Mouse (Mus musculus) retina, postnatal 1 day (tissue): Measurements from ENCODE around the gene Tcaf2.

Source experiments
- DNase-seq: peaks from one replicate; pipeline ENCODE4 v3.0.0-alpha.2; 2012

Tcaf2 gene

GRCm38 (mm10) chr6:42644912-42645549, at the start of gene Tcaf2:
Gene Tcaf2, minus strand, starts transcription at chr6:42645254.
- DNase-seq = peak; percentile 93

- DNase-seq = peak; percentile 95
These were observed 47.6 kb upstream of the Tcaf2 start for GRCm38 (mm10) chr6:42692517-42693190.

- DNase-seq = peak; percentile 93
These were observed 47.1 kb upstream of the Tcaf2 start for GRCm38 (mm10) chr6:42692154-42692516.

GRCm38 (mm10) chr6:42689761-42690160, 44.7 kb upstream of the Tcaf2 start:
- DNase-seq = no peak

- DNase-seq = no peak
These were observed 42.9 kb upstream of the Tcaf2 start for GRCm38 (mm10) chr6:42687907-42688306.

- DNase-seq = no peak
These were observed 35.0 kb upstream of the Tcaf2 start for GRCm38 (mm10) chr6:42680077-42680476.

GRCm38 (mm10) chr6:42676011-42676410, 31.0 kb upstream of the Tcaf2 start:
- no peak for DNase-seq

- no peak for DNase-seq
These were observed 26.7 kb upstream of the Tcaf2 start for GRCm38 (mm10) chr6:42671767-42672166.

- DNase-seq = no peak
These were observed 22.7 kb upstream of the Tcaf2 start for GRCm38 (mm10) chr6:42667722-42668121.

GRCm38 (mm10) chr6:42661739-42662138, 16.7 kb upstream of the Tcaf2 start:
- DNase-seq = no peak

GRCm38 (mm10) chr6:42634393-42634792, 10.7 kb downstream of the Tcaf2 start:
- no peak for DNase-seq

GRCm38 (mm10) chr6:42631395-42631794, 13.7 kb downstream of the Tcaf2 start:
- DNase-seq = no peak

GRCm38 (mm10) chr6:42616904-42617303, 28.1 kb downstream of the Tcaf2 start:
- DNase-seq = no peak

GRCm38 (mm10) chr6:42612218-42612617, 32.8 kb downstream of the Tcaf2 start:
- DNase-seq = peak; percentile 33

GRCm38 (mm10) chr6:42610954-42611522, 34.0 kb downstream of the Tcaf2 start:
- no peak for DNase-seq

- DNase-seq = no peak
These were observed 47.5 kb downstream of the Tcaf2 start, which contains the start of gene Tcaf3 for GRCm38 (mm10) chr6:42597592-42597991. Gene Tcaf3, minus strand, starts transcription at chr6:42597692.

GRCm38 (mm10) chr6:42593138-42593882, 51.7 kb downstream of the Tcaf2 start:
- DNase-seq = no peak

- no peak for DNase-seq
These were observed 58.5 kb downstream of the Tcaf2 start for GRCm38 (mm10) chr6:42586569-42586968.

GRCm38 (mm10) chr6:42583488-42583872, 61.6 kb downstream of the Tcaf2 start:
- DNase-seq = peak; percentile 59

- DNase-seq = no peak
These were observed 62.1 kb downstream of the Tcaf2 start for GRCm38 (mm10) chr6:42582741-42583487.

GRCm38 (mm10) chr6:42578678-42579077, 66.4 kb downstream of the Tcaf2 start:
- no peak for DNase-seq

GRCm38 (mm10) chr6:42577433-42577832, 67.6 kb downstream of the Tcaf2 start:
- DNase-seq = no peak
